Mouse (Mus musculus) lung, embryonic 14.5 days (tissue): ENCODE results near the gene Dcaf8. TPM values are rescaled to one million over a fixed set of nuclear protein-coding genes. Genes with fewer than 3 reads are reported as not detected.

ENCODE experiments used
- ATAC-seq: fragments of 200-750 bp; cut with Nextera tagmentation; 2 replicates; pipeline ENCODE4 v1.8.0; 2017; ENCODE audit warnings: mild to moderate bottlenecking, moderate TSS enrichment, moderate library complexity; ENCODE audit not compliant: insufficient read depth
- DNase-seq: peaks from one replicate; pipeline ENCODE4 v3.0.0-alpha.2; 2015
- H3K27ac ChIP-seq: fragments of 300-500 bp; sonication (generic); 2 replicates; pipeline ENCODE4 v1.5.1; 2014; ENCODE audit warnings: low read depth, mild to moderate bottlenecking, moderate library complexity
- H3K27me3 ChIP-seq: fragments of 300-500 bp; sonication (generic); 2 replicates; pipeline ENCODE4 v1.6.1; 2014; ENCODE audit warnings: low read length, control low read depth; ENCODE audit not compliant: insufficient read depth
- H3K36me3 ChIP-seq: fragments of 300-500 bp; sonication (generic); 2 replicates; pipeline ENCODE4 v1.6.1; 2014; ENCODE audit warnings: control low read depth; ENCODE audit not compliant: insufficient read depth
- H3K4me1 ChIP-seq: fragments of 300-500 bp; sonication (generic); 2 replicates; pipeline ENCODE4 v1.6.1; 2014; ENCODE audit warnings: antibody characterized with exemption, control low read depth; ENCODE audit not compliant: insufficient read depth
- H3K4me2 ChIP-seq: fragments of 300-500 bp; sonication (generic); 2 replicates; pipeline ENCODE4 v1.6.1; 2014; ENCODE audit warnings: mild to moderate bottlenecking
- H3K4me3 ChIP-seq: fragments of 300-500 bp; sonication (generic); 2 replicates; pipeline ENCODE4 v1.5.1; 2014; ENCODE audit warnings: low read depth, low read length
- H3K9ac ChIP-seq: fragments of 300-500 bp; sonication (generic); 2 replicates; pipeline ENCODE4 v1.6.1; 2014
- H3K9me3 ChIP-seq: fragments of 300-500 bp; sonication (generic); 2 replicates; pipeline ENCODE4 v1.6.1; 2016; ENCODE audit warnings: low read depth, low read length, control low read depth
- CTCF ChIP-seq: IDR thresholded peaks from 2 replicates; pipeline ENCODE4 v1.5.1; 2016; ENCODE audit warnings: antibody characterized with exemption, low read depth
- WGBS: fragments of 180-500 bp; shearing (Covaris S2); extraction: QIAGEN DNeasy Blood & Tissue Kit; methylation state at CpG from one replicate; pipeline ENCODE4 v1.1.7; 2014; 5-methylcytosine and 5-hydroxymethylcytosine counted together
- polyA plus RNA-seq: library from polyadenylated mRNA; unstranded; fragments of >200 nt; fragmentation: Nextera tagmentation; extraction: Ambion mirVana; gene quantifications from 2 replicates; pipeline ENCODE4 v1.2.1, GENCODE M21; 2014

Dcaf8 gene
- polyA plus RNA-seq, 1 experiment from 2014 or later = 111 TPM

- no peaks in the 10 kb centered on the region for H3K9me3 ChIP-seq
- peaks cover 11% of the 10 kb centered on the region; the same call in 1 of the 2 replicates for H3K36me3 ChIP-seq
- peak within 1 kb of the TSS; percentile 92 for H3K27ac ChIP-seq
- DNase-seq = peak; percentile 87
- no peaks in the 10 kb centered on the region for H3K27me3 ChIP-seq
- peak; percentile 79 for ATAC-seq
- peak within 1 kb of the TSS; percentile 87 for H3K9ac ChIP-seq
- H3K4me3 ChIP-seq = peak within 1 kb of the TSS; percentile 78
- H3K4me2 ChIP-seq = peak within 1 kb of the TSS; percentile 63
- H3K4me1 ChIP-seq = peaks cover 51% of the 10 kb centered on the region
- no peak for TF ChIP-seq CTCF
- WGBS = under 1% methylated on average over 38 of the region's 40 CpGs
Observed at GRCm38 (mm10) chr1:172206141-172206917, 58.4 kb downstream of the Dcaf8 start, which contains the start of gene Pea15a. Gene Pea15a (minus strand): TSS chr1:172206804.

- DNase-seq (peak; percentile 71), ATAC-seq (peak; percentile 9; the same call in 1 of the 2 replicates)
- peak overlapping the region; percentile 63 for H3K4me2 ChIP-seq
- peaks cover 44% of the 10 kb centered on the region for H3K4me1 ChIP-seq
- H3K9ac ChIP-seq = peak overlapping the region; percentile 87
- peaks cover 4% of the 10 kb centered on the region; the same call in 1 of the 2 replicates for H3K36me3 ChIP-seq
- no peak for TF ChIP-seq CTCF
- no peaks in the 10 kb centered on the region for H3K9me3 ChIP-seq
- WGBS = 10% methylated on average over 7 of the region's 7 CpGs
- H3K27ac ChIP-seq = peak overlapping the region; percentile 92
- H3K27me3 ChIP-seq = no peaks in the 10 kb centered on the region
- peak overlapping the region; percentile 78 for H3K4me3 ChIP-seq
Observed at GRCm38 (mm10) chr1:172207111-172207584, 59.3 kb downstream of the Dcaf8 start.

- Histone ChIP-seq H3K9me3 (no peaks in the 10 kb centered on the region), H3K9ac (no peak overlapping the region; the same call in 1 of the 2 replicates), H3K36me3 (no peaks in the 10 kb centered on the region), H3K4me3 (no peak overlapping the region), H3K27me3 (no peaks in the 10 kb centered on the region), H3K4me1 (peaks cover 5% of the 10 kb centered on the region), H3K4me2 (no peak overlapping the region), H3K27ac (no peak overlapping the region)
- ATAC-seq = no peak
- TF ChIP-seq CTCF = no peak
- WGBS = 42% methylated on average over 5 of the region's 5 CpGs
- DNase-seq = no peak
Observed at GRCm38 (mm10) chr1:172212776-172213175, 64.9 kb downstream of the Dcaf8 start.

- ATAC-seq (no peak), DNase-seq (no peak)
- no peak for TF ChIP-seq CTCF
- Histone ChIP-seq H3K4me2 (no peak overlapping the region), H3K27ac (no peak overlapping the region), H3K36me3 (no peaks in the 10 kb centered on the region), H3K4me1 (peaks cover 5% of the 10 kb centered on the region), H3K27me3 (no peaks in the 10 kb centered on the region), H3K9ac (no peak overlapping the region), H3K4me3 (no peak overlapping the region), H3K9me3 (no peaks in the 10 kb centered on the region)
- 58% methylated on average over 4 of the region's 4 CpGs for WGBS
Observed at GRCm38 (mm10) chr1:172213771-172214170, 65.9 kb downstream of the Dcaf8 start.

- Histone ChIP-seq H3K4me3 (no peak overlapping the region), H3K4me1 (peaks cover 10% of the 10 kb centered on the region), H3K27ac (no peak overlapping the region), H3K9me3 (no peaks in the 10 kb centered on the region), H3K36me3 (no peaks in the 10 kb centered on the region), H3K4me2 (no peak overlapping the region), H3K27me3 (no peaks in the 10 kb centered on the region), H3K9ac (no peak overlapping the region)
- ATAC-seq = no peak
- WGBS = 43% methylated on average over 3 of the region's 3 CpGs
- peak; percentile 64 for DNase-seq
- no peak for TF ChIP-seq CTCF
Observed at GRCm38 (mm10) chr1:172214748-172215147, 66.9 kb downstream of the Dcaf8 start.

GRCm38 (mm10) chr1:172217148-172217547 is 69.3 kb downstream of the Dcaf8 start:
- H3K36me3 ChIP-seq = no peaks in the 10 kb centered on the region
- peak overlapping the region; percentile 55 for H3K4me2 ChIP-seq
- H3K9me3 ChIP-seq = no peaks in the 10 kb centered on the region
- DNase-seq (peak; percentile 95), ATAC-seq (peak; percentile 59)
- H3K27me3 ChIP-seq = no peaks in the 10 kb centered on the region
- WGBS = 0% methylated on average over 5 of the region's 5 CpGs
- peaks cover 28% of the 10 kb centered on the region for H3K4me1 ChIP-seq
- TF ChIP-seq CTCF = peak; percentile 98
- H3K4me3 ChIP-seq = peak overlapping the region; percentile 17; the same call in 1 of the 2 replicates
- H3K27ac ChIP-seq = peak overlapping the region; percentile 89
- peak overlapping the region; percentile 54 for H3K9ac ChIP-seq

- Histone ChIP-seq H3K4me2 (no peak overlapping the region), H3K27ac (no peak overlapping the region; the same call in 1 of the 2 replicates), H3K4me1 (peaks cover 29% of the 10 kb centered on the region), H3K27me3 (no peaks in the 10 kb centered on the region), H3K9me3 (no peaks in the 10 kb centered on the region), H3K4me3 (no peak overlapping the region), H3K9ac (no peak overlapping the region), H3K36me3 (no peaks in the 10 kb centered on the region)
- no peak for TF ChIP-seq CTCF
- DNase-seq (no peak), ATAC-seq (no peak)
- WGBS = 55% methylated on average over 15 of the region's 15 CpGs
Observed at GRCm38 (mm10) chr1:172218164-172218910, 70.5 kb downstream of the Dcaf8 start.
